Mouse (Mus musculus) urinary bladder, postnatal 10 days (tissue): ENCODE data around the gene Nup160.

Experiments
- DNase-seq: peaks from one replicate; pipeline ENCODE4 v3.0.0; 2022; ENCODE audit warnings: low spot score

Gene Nup160

GRCm38 (mm10) chr2:90745053-90745678 lies 68.2 kb downstream of the Nup160 start, which contains the start of gene Fnbp4:
TSS of gene Fnbp4 (plus strand) at chr2:90745370.
- peak; percentile 76 for DNase-seq

GRCm38 (mm10) chr2:90745740-90746537 lies 68.9 kb downstream of the Nup160 start:
- DNase-seq: no peak

- no peak for DNase-seq
Observed at GRCm38 (mm10) chr2:90746538-90746865, 69.5 kb downstream of the Nup160 start.

GRCm38 (mm10) chr2:90747131-90747530 lies 70.1 kb downstream of the Nup160 start:
- DNase-seq: no peak

- no peak for DNase-seq
Observed at GRCm38 (mm10) chr2:90749676-90750459, 72.9 kb downstream of the Nup160 start.

- DNase-seq: no peak
Observed at GRCm38 (mm10) chr2:90753565-90753964, 76.5 kb downstream of the Nup160 start.

- no peak for DNase-seq
Observed at GRCm38 (mm10) chr2:90754188-90754587, 77.2 kb downstream of the Nup160 start.

- DNase-seq: no peak
Observed at GRCm38 (mm10) chr2:90765123-90765522, 88.1 kb downstream of the Nup160 start.

GRCm38 (mm10) chr2:90781323-90781722 lies 104.3 kb downstream of the Nup160 start:
- no peak for DNase-seq

- DNase-seq: no peak
Observed at GRCm38 (mm10) chr2:90781938-90782337, 104.9 kb downstream of the Nup160 start.

GRCm38 (mm10) chr2:90782458-90782857 lies 105.4 kb downstream of the Nup160 start, which contains the start of gene Agbl2:
TSS of gene Agbl2 (plus strand) at chr2:90782727.
- DNase-seq: no peak

GRCm38 (mm10) chr2:90782901-90783486 lies 106.0 kb downstream of the Nup160 start:
- no peak for DNase-seq
